Mouse (Mus musculus) layer of hippocampus, adult 11-12 months (tissue): Measurements from ENCODE around the gene Tbl2.

Experiments used
- DNase-seq: peaks from one replicate; pipeline ENCODE4 v3.0.0; 2022; ENCODE audit warnings: low spot score

Tbl2 gene

DNA sequence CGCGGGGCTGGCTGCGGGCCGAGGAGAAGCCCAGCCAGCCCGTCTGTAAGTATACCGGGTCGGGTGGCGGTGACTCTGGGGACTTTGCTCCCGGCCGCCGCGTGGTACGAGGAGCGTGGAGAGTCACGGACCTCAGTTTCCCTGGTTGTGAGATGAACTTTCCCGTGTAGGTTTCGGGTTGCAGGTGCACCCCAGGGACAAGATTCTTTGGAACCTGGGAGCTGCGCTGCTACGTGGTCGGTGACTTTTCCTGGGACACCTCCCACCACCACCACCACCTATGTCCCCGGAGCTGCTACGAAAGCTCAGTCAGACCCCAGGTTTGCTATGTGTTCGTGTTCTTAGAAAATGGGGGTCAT, 342 bp downstream of the Tbl2 start:
- no peak for DNase-seq

DNA sequence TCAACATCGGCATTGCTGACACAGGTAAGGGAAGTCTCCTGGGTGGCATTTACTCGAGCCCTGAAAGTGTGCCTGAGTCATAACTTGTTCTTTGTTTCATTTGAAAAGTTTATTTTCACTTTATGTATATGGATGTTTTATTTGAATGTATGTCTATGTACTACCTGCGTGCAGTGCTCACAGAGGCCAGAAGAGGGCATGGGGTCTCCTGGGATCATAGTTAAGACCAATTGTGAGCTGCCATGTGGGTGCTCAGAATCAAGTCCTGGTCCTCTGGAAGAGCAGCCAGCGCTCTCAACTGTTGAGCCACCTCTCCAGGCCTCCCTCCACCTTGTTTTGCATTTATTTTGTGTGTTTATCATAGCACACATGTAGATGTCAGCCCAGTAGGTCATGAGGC, 7.0 kb downstream of the Tbl2 start:
- DNase-seq: no peak

DNA sequence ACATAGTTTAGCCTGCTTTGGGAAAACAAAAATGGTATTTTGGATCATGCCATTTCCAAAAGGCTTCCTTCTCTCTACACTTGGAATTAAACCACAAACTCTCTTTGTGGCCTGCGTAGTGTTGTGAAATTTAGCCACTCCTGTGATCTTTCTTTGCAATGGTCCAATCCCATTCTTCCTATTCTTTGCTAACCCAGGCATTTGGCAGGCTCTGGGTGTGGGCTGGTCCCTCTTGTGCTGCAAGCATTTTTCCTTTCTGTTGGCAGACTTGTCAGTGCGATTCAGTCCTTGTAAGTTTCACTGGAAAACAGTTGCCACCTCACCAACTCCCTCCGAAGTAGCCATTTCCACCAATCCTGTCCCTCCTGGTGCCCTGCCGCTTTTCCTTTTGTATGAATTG, 11.8 kb downstream of the Tbl2 start:
- peak; percentile 44 for DNase-seq

DNA sequence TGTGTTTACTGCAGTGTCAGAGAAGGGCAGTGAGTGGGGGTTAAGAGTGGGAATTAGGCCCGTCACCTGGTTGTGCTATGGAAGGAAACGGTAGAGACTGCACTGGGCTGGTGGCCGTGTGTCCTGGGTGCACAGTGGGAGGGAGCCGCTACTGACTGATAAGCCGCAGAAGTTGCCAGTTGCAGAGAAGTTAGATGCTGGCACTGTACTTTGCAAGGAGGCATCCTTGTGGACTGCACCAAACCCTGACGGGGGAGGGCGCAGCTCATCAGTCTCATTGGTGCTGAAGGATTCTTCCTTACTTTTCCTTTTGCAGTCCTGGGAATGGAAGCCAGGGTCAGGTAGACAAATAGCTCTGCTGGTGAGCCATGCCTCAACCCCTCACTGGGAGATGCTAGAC, 12.2 kb downstream of the Tbl2 start:
- DNase-seq: no peak

DNA sequence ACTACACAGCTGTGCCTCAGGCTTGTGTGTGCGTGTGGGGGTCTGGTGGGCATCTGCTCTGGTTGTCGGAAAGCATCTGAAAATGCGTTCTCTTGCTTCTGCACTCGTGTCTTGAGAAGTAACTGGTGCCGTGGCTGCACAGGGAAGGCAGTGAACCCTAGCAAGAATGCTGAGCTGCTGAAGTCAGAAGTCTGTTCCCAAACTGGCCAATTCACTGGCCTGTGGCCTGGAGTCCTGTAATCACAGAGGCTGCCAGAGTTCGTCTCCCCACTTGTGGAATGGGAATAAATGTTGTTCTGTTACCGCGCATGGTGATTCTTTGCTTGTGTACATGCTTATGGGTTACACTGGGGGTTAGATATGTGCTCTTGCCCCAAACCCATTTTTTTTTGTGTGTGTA, 12.9 kb downstream of the Tbl2 start:
- DNase-seq: no peak

DNA sequence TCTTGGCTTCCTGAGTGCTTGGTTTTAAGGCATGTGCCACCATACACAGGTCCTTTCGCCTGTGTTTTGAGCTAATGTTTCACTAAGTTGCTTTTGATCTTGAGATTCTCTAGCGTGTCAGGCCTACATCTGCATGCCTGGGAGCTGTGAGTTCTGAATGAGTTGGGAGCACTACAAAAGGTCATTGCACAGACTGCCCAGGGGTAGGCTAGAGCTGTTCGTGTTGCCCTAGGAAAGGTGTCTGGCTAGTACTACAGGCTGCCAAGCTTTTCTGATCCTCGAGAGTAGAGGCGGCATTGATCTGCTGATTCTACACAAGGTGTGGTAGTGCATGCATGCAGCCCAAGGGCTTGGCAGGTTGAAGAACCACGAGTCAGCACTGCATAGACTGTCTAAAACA, 13.4 kb downstream of the Tbl2 start:
- DNase-seq: no peak

DNA sequence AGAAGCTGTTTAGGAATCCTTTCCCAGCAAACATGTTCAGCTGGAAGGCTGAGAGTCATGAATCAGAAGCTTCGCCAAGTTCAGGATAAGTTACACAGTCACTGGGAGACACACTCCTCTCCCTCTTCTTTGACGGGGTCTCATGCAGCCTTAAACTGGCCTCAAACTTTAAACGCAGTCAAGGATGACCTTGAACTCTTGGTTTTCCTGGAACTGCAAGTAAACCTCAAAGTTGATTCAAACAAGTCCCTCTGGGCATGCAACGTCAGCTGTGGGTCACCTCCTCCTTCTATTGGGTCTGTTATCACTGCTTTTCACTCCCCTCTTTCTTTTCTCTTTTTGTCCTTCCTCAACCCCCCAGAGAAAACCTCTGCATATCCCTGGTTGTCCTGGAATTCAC, 17.5 kb downstream of the Tbl2 start:
- DNase-seq: no peak

DNA sequence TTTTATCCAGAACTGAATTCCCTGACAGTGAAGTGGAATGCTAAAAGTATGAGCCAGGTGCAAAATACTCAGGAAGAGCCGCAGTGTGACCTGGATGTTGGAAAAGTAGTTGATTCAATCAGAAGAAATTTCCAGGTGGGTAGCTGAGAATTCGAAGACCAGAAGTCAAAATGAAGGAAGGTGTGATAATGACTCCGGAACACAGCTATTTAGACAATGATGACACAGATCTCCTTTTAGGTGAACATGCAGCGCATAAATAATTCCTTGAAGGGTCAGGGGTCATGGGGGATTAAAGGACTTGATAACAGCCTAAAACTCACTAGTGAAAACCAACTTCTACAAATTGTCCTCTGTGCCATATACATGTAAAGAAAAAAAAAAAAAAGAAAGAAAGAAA, 18.0 kb downstream of the Tbl2 start:
- DNase-seq: no peak

DNA sequence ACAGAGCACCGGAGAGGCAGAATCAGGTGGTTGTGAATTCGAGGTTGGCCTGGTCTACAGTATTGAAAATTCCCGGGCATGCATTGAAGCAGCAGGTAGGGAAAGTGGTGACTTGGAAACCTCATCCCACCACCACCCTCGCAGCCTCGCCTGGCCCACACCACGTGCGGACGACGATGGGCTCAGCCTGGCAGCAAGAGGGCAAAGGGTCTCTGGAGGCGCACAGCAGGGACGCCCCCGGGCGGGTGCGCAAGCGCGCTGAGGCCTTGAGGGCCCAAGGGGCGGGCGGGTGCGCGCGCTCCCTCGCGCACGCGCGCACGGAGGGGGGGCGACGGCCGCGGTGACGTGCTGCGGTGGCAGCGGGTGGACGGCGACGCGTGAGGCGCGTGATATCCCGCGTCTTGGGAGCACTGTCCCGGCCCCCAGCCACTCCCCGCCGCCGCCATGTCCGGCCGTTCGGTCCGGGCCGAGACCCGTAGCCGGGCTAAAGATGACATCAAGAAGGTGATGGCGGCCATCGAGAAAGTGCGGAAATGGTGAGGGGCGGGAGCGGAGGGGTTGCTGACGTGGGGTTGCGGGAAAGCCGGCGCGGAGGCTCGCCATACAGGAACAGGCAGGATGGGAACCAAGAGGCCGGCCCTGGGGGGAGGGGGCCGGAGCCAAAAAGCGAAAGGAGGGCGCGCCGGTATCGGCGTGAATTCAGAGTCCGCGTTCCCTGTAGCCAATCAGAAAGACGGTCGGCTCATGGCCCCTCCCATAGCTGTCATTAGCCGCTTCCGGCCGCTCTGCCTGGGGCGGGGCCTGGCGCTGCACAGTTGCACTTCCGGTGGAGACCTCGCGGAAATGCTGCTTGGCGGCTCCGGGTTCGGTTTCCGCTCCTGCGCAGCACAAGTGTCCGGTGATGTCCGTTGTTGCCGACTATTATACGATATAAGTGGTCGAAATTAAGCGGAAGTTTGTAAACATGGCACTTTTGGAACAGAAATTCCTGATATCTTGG, 18.9 kb downstream of the Tbl2 start, which contains the start of gene Bcl7b:
Bcl7b (plus strand) TSS at position 221 of the 1,000 bp plus-strand sequence.
- DNase-seq: peak; percentile 98

DNA sequence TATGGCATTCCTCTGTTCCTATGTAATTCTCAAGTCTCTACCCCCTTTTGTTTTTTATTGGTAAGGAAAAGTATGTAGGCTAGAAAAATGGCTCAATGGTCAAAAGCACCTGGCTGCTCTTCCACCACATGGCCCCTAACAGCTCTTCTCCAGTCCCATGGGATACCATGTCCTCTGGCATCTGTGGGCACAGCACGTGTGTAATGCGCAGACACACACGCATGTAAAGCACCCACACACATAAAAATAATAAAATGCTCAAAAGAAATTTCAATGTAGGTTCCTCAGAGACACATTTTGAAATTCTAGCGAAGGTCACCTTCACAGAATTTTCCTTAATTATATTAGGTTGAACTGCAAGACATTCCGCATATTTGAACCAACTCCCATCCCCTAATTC, 20.0 kb downstream of the Tbl2 start:
- DNase-seq: no peak

DNA sequence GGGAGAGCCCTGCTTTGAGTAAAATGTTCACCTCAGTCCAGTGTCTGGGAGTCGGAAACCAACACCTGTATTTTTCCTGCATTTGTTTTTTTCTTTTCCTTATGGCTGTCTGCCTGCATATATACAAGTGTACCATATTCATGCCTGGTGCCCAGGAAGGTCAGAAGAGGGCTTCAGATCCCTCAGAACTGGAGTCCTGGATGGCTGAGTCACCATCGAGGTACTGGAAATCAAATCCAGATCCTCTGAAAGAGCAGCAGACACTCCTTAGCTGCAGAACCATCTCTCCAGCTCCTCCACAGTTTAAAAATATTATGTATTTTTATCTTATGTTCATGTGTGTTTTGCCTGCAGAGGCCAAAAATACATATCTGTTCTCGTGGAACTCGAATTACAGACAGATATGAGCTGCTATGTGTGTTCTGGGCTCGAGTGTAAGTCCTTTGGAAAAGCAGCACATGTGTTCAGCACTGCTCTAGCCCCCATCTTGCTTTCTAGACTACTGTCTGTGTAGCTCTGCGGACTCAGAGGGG, 22.3 kb downstream of the Tbl2 start:
- no peak for DNase-seq

DNA sequence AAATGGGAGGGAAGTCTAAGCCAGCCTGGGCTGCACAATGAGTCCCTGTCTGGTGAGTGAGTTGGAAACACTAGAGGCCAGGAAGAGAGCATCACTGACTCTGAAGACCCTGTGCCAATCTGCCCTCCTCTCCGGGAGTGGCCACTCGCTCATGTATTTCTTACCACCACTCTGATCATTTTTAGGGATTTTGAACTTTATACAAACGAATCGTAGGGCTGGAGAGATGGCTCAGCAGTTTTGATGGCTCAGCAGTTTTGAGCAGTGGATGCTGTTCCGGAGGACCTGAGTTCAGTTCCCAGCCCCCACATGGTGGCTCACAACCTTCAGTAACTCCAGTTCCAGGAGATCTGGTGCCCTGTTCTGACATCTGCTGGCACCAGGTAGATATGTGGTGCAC, 23.5 kb downstream of the Tbl2 start:
- DNase-seq: no peak

DNA sequence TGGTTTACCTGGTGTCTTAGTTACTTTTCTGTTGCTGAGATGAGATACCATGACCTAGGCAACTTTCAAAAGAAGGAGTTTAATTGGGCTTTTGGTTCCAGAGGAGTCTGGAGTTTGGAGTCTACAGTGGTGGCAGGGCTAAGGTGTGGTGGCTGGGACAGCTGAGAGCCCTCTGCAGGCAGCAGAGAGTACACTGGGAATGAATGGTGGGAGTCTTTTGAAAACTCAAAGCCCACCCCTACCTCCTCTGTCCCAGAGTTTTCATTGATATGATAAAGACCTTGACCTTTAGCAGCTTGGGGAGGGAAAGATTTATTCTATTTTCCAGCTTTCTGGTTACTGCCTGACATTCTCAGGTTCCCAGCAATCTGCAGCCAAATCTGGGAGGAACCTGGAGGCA, 25.6 kb downstream of the Tbl2 start:
- DNase-seq: no peak

DNA sequence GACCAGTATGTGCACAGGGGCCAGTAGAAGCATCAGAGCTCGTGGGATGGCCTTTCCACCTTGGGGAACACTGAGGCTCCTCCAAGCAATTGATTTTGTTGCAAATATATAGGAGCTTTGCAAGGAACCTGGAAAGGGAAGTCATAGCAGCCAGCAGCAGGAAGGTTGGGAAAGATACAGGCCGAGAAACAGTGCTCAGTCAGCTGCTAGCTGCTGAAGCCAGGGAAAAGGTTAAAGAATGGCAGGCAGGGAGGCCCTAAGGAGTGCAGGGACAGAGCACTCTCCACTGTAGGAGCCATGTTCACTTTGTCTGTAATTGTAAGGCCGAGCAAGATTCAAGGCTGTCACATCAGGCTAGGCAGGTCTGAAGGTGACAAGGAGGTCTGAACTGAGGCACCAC, 29.1 kb downstream of the Tbl2 start:
- DNase-seq: no peak

DNA sequence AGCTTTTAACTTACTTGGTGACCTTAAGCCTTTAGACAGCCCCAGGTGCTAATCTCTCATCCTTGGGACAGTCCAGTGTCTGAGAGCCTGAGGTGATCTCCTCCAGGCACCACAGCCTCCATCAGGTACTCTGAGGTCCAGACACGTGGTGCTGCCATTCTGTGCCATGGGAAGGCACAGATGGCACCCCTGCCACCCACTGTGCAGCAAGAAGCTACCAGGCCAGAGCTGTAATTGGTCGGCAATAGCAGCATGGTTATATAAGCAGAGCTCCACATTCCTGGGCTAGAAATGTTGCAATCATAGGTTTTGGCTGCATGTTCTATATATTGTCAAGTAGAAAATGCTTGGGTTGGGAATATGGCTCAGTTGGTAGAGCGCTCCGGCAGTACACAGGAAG, 29.5 kb downstream of the Tbl2 start:
- peak; percentile 69 for DNase-seq

DNA sequence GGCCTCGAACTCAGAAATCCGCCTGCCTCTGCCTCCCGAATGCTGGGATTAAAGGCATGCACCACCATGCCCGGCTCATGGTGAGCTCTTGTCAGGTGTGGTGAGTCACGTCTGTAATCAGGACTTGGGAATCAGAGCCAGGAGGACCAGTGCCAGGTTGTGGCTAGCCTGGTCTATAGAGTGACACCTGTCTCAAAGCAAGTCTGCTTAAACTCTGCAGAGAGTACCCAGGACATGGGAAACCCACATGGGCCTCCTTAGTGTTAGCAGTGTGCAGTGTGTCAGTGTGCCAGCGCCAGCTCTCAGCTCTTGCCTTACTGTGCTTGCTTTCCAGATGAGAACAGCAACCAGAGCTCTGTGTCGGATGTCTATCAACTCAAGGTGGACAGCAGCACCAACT, 30.2 kb downstream of the Tbl2 start:
- no peak for DNase-seq

DNA sequence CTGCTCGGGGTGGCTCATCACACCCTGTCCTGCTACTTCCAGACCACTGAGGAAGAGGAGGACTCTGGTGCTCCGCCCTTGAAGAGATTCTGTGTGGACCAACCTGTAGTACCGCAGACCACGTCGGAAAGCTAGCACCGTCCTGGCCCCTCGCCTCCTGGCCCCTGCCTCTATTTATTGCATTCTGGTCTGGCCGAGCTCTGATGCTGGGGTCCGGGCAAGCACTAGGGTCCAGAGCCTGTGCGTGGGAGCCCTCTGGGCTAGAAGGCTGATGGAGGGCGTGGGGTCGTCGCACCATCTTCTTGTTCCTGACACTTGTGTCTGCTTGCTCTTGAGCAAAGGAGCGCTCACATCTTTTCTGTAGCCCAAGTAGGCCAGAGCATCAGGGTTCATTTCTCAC, 31.3 kb downstream of the Tbl2 start:
- DNase-seq: no peak

DNA sequence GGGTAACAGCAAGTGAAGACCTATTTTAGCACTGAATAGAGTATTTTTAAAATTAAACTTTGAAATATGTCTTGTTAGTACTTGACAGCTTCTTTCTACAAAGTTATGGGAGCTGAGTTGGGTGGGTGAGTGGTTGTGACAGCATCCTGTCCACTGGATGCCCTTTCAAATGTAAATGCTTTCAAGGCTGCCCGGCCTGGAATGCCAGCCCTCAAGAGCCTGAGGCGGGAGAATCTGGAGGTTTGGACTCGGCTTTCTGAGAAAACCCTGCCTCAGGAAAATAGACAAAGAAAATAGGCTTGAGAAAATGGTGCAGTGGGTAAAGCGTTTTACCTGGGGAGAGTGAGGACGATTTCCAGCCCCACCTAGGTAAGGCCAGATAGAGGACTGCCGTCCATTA, 32.3 kb downstream of the Tbl2 start:
- no peak for DNase-seq

DNA sequence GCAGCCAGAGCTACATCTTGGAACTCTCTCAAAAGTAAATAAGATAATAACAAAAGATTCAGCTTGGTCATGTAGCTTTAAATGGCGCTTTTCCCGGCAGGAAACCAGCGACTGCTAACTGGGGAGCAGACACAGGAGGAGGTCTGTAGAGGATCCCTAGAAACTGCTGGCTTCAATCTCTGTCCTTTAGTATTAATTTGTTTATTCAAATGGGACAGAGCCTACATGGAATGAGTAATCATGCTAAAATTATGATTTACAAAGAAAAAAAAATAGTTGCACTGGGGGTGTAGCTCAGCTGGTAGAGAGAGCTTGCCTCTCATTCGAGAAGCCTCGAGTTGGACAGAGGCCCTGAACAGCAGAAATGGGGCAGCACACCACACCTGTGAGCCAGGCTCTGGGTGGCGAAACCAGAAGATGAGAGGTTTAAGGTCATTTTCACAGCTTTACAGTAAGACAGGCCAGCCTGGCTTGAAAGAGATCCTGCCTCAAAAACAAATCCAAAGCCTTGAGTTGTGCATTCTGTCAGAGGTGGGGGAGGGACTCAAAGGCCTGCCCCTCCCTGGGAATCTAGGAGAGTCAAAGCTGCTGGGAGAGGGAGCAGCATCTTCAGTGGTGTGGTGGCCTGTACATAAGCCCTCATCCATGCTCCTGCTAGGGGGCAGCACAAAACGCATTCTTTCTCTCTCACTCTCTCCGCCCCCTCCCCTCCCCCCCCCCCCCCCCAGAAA, 33.8 kb downstream of the Tbl2 start:
- peak; percentile 58 for DNase-seq

DNA sequence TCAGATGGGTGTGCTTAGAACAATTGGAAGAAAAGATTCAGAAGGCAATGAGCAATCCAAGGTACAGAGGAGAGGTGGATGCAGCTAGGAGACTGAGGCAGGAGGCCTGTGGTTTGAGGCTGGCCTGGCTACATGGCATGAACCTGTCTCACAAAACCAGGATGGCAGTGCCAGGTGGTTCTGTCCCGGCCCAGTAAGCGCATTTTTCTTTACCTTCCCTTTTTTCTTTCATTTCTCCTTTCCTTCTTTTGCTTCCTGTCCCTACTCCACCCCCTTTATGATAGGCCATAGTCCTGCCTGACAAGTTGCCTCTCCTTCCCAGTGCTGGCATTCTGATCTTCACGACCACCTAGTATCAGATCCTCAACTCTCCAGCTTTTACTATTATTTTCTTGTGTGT, 35.6 kb downstream of the Tbl2 start:
- no peak for DNase-seq

DNA sequence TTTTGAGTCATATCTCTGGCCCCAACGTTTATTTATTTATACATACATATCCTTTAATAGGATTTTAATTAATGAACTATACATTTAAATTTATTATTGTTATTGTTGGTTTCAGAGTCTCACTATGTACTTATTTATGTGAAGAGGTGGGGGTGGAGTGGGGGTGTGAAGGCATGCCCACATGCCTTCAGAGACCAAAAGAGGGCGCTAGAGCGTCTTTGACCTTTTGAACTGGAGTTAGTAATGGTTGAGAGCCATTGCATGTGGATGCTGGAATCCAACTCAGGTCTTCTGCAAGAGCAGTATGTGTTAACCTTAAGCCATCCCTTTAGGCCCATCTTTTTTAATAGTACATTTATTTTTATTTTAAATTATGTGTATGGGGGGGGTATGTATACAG, 36.1 kb downstream of the Tbl2 start:
- DNase-seq: no peak

DNA sequence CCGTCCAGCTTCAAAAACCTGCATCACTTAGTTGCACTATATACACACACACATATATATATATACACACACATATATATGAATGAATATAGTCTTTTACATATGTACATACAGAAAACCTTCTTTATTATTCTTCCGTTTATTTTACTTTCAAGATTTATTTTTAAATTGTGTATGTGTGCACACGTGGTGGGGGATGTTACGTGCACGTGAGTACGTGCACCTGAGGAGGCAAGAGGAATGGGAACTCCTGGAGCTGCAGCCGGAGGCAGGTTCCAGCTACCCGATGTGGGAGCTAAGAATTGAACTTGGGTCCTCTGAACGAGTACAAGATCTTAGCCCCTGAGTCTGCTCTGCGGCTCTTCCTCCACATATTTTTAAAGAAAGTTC, 36.8 kb downstream of the Tbl2 start:
- no peak for DNase-seq
